Mouse (Mus musculus): ENCODE results near the gene Zfp62. TPM values are rescaled to one million over a fixed set of nuclear protein-coding genes. Genes with fewer than 3 reads are reported as not detected.

Gene Zfp62
- total RNA-seq, 2 experiments from 2014 or later, result 30.4 to 39.9 TPM

- DNase-seq (ENCODE audit: low spot score in 2 of 2), result no peak
Observed at GRCm38 (mm10) chr11:49247255-49247654, 44.2 kb downstream of the Zfp62 start.

DNA sequence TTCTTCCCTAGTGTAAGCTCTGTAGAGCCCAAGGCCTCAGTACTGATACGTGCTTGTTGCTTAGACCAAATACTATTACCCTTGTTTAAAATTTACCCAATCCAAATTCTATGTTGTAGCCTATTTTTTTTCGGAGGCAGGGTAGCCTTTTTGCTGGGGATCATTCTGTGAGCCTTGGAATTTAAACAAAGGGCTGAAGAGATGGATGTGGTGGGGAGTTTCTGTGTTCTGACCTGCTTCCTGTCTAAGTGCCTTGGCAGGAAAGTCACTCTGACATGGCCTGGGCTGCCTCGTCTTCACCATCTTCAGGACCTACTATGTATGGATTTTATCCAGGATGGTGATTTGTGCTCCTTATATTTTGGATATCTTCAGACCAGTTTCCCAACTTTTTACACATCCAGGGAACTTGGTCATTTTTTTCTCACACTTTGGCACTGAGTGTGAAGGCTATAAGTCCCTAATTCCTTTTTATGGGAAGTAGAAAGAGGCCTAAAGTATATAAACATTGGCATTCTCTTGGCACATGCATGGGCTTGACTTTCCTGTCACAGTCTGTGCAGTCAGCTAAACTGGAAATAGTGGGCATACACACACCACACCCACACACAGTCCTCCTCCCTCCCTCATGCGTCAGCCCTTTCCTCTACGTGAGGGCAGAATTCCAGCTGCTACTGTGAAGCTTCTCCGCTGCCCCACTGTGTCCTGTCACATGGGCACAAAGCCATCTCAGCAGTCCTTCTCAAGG lies 45.3 kb downstream of the Zfp62 start:
- no peak for DNase-seq (ENCODE audit: low spot score in 2 of 2)

- no peak for DNase-seq (ENCODE audit: low spot score in 2 of 2)
Observed at GRCm38 (mm10) chr11:49248974-49249700, 46.0 kb downstream of the Zfp62 start.

- DNase-seq (ENCODE audit: low spot score in 2 of 2), result no peak
Observed at GRCm38 (mm10) chr11:49249811-49250421, 46.8 kb downstream of the Zfp62 start.

GRCm38 (mm10) chr11:49250422-49251379 lies 47.6 kb downstream of the Zfp62 start:
- DNase-seq (ENCODE audit: low spot score in 2 of 2), result peak; percentile 88 to 92

DNA sequence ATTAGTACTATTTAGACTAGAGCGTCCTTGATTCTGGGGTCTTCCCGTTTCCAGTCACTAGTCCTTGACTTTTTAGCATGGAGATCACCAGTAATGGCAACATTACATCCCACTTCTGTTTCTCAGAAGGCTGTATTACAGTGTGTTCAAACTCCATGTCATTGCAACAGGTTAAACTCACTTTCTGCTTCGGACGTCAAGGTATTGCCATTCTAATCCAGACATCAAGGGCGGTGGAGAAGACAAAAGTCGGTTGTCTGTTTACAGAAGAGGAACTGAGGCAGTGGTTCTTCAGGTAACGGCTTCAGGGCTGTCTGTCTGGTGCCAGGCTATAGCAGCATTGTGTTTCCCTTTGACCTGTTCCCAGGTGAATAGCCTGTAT lies 48.3 kb downstream of the Zfp62 start:
- DNase-seq (ENCODE audit: low spot score in 2 of 2), result no peak

- no peak for DNase-seq (ENCODE audit: low spot score in 2 of 2)
Observed at GRCm38 (mm10) chr11:49252048-49252447, 49.0 kb downstream of the Zfp62 start.

- no peak for DNase-seq (ENCODE audit: low spot score in 2 of 2)
Observed at GRCm38 (mm10) chr11:49253035-49253434, 49.9 kb downstream of the Zfp62 start.

- DNase-seq (ENCODE audit: low spot score in 2 of 2), result no peak
Observed at GRCm38 (mm10) chr11:49259296-49259695, 56.2 kb downstream of the Zfp62 start.

DNA sequence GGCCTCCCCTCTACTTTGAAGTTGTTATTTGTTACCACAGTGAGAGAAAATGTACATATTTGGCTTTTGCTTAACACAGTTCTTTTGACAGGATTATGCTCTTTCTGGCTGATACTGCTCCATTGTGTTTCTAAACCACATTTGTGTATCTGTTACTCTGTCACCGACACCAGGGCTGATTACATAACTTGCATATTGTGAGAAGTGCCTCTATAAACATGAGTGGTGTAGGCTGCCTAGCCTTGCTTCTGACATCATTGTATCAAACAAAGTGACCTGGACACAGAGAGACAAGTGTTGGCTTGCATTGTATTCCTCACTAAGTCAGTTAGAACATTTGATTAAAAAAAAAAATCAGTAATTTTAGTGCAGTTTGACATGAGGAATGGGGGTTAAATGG lies 56.7 kb downstream of the Zfp62 start:
- no peak for DNase-seq (ENCODE audit: low spot score in 2 of 2)

GRCm38 (mm10) chr11:49260598-49261312 lies 57.7 kb downstream of the Zfp62 start:
- no peak for DNase-seq (ENCODE audit: low spot score in 2 of 2)

- DNase-seq (ENCODE audit: low spot score in 2 of 2), result no peak
Observed at GRCm38 (mm10) chr11:49261313-49261855, 58.3 kb downstream of the Zfp62 start.

DNA sequence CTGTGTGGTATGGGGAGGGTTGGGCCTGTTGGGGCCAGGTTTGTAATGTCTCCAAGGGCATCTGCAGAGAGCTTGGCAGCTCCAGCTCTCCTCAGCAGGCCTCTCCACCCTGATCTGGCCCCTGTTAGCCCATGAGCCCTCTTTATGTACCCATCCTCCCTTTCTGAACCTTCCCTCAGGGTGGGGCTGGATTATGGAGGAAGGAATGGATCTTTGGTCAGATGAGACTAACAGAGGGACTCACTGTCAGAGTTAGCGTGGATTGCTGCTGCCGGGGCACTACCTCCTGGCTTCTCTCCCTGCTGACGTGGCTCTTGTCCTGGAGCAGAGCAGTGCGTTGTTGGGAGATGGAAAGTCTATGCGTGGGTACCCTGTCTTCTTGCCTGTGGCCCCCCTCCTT lies 59.2 kb downstream of the Zfp62 start:
- no peak for DNase-seq (ENCODE audit: low spot score in 2 of 2)

DNA sequence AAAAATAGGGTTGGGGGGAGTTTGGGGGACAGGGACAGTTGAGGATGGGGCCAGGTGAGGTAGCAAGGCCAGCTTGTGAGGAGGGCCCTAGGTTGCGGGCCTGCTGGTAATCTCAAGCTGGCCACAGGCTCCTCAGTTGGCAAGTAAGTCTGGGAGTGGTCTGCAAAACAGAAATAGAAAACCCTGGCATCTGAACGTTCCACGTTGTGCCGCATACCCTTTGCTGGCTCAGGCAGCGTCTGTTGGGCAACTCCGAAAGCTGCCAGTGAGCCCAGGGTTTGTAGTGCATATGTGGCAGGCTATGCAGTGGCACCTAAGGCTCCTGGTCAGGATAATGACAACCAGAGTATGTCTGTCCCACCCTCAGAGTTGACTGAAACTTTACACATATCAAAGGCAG lies 60.1 kb downstream of the Zfp62 start:
- DNase-seq (ENCODE audit: low spot score in 2 of 2), result no peak

DNA sequence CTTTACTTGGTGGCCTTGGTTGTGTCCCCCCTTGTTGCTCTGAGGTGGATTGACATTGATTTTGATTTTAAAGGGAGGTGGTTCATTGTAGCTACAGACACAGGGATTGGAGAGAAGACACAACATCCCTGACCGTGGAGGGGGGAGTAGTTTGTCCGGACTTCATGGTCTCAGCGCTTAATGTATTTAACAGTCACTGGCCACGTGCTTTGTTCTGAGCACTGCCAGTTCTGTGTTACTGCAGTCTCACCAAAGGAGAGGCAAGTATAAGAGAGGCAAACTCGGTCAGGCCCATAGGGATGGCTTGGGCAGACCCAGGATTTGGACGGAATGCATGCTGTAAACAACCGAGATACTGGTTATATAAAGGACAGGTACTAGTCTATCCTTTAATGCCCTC lies 61.0 kb downstream of the Zfp62 start:
- DNase-seq (ENCODE audit: low spot score in 2 of 2), result no peak

DNA sequence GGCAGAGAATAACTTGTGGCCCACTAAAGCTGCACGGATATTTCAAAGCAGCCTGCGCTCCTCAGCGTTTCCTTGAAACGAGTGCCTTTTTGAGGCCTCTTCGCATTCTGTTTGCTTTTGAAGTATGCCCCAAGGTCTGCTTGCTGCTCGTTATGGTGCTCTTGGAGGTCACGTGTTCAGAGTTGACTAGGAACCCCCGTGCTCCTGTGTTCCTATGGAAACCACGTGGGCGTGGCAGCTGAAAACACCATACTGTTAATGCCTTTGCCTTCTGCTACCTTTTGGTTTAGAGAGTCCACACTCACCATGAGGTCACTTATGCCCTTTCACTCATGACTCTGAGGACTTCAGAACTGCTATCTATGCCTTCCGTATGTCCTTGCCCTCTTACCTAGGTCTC lies 61.5 kb downstream of the Zfp62 start:
- DNase-seq (ENCODE audit: low spot score in 2 of 2), result no peak

- no peak for DNase-seq (ENCODE audit: low spot score in 2 of 2)
Observed at GRCm38 (mm10) chr11:49265101-49265500, 62.0 kb downstream of the Zfp62 start.

DNA sequence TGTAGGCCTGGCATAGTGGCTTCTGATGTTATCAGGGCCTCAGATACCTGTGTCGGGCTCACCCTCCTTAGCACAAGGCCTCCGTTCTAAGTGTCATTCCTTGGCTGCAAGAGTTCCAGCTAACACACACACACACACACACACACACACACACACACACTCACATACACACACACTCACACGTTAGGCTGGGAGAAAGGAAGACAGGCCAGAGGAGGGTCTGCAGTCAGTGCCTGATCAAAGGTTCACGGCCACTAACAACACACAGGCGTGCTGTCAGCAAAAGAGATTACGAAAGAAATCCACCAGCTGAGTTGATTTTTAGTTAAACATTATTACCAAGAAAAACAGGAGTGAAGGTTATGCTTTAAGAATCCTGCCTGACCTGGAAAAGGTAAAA lies 63.6 kb downstream of the Zfp62 start:
- no peak for DNase-seq (ENCODE audit: low spot score in 2 of 2)

DNA sequence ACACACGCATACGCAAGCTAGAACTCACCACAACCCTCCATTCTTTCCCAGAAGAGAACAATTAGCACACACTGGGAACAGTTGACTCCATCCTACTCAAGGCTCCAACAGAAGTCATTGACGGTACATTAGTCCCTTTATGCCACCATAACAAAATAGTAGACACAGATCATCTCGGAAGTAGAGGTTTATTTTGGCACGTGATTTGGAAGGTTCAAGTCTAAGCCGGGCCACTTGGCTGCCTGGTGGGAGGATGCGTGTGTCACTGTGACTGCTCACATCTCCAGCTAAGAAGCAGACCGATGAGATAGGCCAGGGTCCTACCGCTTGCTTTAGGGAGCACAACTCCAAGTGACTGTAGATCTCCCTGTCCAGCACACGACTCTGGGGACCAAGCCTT lies 64.2 kb downstream of the Zfp62 start:
- DNase-seq (ENCODE audit: low spot score in 2 of 2), result no peak

GRCm38 (mm10) chr11:49267970-49268579 lies 65.0 kb downstream of the Zfp62 start:
- no peak for DNase-seq (ENCODE audit: low spot score in 2 of 2)
